Mouse (Mus musculus) heart, adult 11 months (tissue): ENCODE measurements around the gene Bank1.

ENCODE experiments used
- DNase-seq: peaks from one replicate; pipeline ENCODE4 v3.0.0; 2022

The Bank1 gene

DNA sequence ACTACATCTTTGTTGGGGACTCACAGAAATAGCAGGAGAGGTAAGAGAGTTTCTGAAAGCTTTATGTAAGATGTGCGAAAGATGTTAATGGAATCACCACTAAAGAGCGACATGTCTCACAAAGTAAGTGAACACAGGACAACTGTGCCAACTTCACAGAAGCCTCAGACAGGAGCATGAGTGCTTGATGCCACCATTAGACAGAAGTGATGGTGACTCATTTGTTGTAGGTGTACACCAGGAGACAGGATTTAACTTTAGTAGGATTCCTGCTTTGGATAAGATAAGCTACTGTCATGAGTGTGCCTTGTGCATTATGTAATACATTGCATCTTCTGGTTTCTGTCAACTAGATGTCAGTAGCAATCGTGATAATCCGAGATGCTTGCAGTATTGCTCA lies 74.3 kb downstream of the Bank1 start:
- DNase-seq = no peak

DNA sequence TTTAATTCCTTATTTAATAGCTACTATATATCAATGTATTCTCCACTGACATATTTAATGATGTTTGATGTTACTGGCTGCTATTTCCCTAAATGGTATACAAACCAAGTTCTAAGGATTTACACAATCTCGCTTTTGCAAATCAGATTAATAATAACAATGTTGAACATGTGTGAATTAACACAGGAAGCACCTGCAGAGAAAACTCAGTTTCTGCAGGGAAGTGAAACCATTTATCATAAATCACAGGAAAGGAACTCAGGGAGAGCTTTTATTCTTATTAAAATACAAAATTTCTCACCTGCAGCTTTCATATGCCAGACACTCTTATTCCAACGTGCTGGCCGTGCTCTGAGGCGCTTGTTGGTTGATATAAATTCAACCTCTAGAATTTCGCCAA lies 78.5 kb downstream of the Bank1 start:
- no peak for DNase-seq

- DNase-seq = no peak
These were observed 80.9 kb downstream of the Bank1 start for GRCm38 (mm10) chr3:136244931-136245330.

GRCm38 (mm10) chr3:136238790-136239189 lies 87.1 kb downstream of the Bank1 start:
- no peak for DNase-seq

DNA sequence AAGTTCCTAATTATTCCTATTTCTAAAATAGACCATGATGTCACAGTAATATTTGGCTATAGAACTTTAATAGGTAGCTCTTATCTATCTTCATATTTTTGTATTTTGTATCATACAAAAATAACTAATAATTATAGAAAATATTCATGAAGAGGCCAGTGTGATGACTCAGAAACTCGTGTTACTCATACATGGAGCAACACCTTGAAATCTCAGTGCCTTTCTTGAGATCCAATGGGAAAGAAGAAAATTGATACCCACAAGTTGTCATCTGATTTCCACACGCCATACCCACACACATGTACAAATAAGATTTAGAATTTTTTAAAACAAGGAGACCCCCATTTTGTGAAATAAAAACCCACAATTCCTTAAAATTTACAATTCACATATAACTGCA lies 92.4 kb downstream of the Bank1 start:
- no peak for DNase-seq

DNA sequence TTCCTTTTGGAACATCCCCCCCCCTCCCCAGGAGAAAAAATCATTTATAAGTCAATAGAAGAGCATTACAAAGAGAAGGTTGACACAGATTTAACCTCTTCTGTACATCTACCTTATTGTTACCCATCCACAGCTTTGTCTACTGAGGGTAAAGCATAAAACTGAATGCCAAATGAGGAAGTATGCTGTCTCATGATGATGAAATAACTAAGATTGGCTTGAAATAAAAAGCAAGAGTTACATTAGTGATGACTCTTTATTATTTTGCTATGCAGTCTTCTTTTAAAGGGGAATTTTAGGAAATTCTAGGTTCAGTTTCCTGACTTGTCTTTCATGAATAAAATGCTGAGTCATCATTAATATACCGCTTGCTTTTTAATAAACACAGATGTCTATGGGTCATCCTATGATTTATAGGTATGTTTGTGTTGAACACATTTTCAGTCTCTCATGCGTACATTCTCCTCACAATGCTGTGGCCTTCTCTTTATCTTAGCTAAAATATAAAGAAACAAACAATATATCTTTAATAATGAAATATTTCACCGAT lies 95.2 kb downstream of the Bank1 start:
- DNase-seq = no peak

DNA sequence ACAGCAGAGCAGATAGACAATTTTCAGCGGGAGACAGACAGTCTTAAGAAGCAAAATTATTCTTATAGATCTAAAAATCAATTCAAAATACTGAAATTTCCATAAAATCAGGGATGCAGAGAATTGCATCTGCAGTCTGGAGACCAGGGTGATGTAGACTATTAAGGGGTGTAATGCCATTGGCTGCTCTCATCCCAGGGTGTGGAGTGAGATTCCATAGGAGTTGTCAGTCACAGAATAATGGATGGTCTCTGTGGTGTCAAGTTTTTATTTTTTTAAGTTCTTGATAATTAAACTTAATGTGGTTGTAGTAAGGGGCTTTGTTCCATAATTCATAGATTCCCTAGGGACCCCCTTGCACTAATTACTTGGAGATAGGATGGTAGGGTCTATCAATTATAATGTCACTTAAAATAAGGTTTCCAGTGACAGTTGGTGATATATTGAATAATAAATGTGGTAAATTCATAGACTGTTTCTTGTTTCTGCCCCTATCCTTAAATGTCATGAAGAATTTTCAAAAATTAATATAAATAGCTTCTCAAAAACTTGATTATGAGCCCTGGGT lies 136.1 kb downstream of the Bank1 start:
- DNase-seq = no peak

GRCm38 (mm10) chr3:136186548-136187113 lies 139.2 kb downstream of the Bank1 start:
- DNase-seq = no peak

- no peak for DNase-seq
These were observed 154.2 kb downstream of the Bank1 start for GRCm38 (mm10) chr3:136171631-136172030.

DNA sequence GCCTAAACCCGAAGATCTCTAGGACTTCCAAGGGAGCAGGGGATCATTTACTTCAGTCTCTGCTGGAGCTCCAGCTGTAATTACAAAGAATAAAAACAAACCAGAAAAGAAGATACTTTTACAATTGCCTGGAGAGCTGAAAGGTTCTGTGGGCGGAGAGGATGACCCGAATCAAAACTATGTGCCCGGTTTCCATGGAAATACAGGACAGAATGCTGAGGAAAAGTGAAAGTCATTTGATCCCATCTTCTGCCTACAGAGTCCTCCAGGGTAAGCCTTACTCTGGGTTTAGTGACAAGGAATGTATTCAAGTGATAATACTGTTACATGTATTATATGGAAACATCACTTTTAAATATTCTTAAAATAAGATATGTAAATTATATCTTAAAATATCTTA lies 157.8 kb downstream of the Bank1 start:
- DNase-seq = no peak

DNA sequence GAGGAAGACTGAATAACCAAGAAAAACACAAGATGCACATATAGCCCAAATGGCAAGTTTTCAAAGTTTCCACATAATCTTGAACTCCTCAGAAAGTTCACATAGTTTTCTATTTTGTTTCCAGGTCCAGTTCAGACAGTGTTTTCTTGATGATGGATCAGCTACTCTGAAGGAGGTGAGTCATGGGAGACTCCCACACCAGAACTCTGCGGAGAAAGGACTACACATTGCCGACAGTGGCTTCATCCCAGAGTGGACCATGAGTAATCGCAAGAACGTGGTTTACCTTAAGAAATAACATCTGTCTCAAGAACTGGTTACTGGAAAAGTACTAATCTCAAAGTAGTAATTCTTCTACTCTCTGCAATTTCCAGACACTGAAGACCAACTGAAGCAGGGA lies 159.2 kb downstream of the Bank1 start:
- no peak for DNase-seq

DNA sequence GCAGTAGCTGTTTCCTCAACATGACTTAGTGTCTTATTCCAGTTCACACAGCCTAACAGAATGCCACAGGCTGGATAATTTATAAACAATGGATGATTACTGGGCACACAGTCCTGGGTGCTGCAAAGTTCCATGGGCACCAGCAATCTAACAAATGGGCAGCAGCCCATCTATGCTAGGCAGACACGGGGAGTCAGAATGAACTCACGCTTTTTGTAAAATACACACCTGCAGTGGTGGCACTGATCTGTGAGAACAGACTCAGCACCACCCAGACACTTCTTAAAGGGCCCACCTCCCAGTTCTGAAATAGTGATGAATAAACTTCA lies 159.9 kb downstream of the Bank1 start:
- DNase-seq = no peak

GRCm38 (mm10) chr3:136165167-136166032 lies 160.5 kb downstream of the Bank1 start:
- DNase-seq = peak; percentile 88

DNA sequence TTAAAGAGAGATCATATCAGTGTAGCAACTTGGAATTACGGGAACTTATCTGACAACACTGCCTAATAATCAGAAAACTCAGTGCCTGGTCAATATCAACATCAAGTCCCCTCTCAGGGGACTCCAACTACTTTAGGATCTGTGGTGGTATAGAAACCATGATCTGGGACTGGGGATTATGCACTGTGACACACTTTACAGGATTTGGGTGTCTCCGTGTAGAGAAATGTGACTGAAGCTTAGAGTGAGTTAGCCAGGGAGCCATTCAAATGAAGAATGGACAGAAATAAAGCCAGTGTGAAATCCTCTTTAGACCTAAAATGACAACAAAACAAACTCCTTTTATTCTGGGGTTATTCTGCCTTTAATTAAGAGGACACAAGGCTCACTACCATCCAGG lies 167.8 kb downstream of the Bank1 start:
- no peak for DNase-seq

GRCm38 (mm10) chr3:136155555-136155954 lies 170.3 kb downstream of the Bank1 start:
- DNase-seq = no peak

DNA sequence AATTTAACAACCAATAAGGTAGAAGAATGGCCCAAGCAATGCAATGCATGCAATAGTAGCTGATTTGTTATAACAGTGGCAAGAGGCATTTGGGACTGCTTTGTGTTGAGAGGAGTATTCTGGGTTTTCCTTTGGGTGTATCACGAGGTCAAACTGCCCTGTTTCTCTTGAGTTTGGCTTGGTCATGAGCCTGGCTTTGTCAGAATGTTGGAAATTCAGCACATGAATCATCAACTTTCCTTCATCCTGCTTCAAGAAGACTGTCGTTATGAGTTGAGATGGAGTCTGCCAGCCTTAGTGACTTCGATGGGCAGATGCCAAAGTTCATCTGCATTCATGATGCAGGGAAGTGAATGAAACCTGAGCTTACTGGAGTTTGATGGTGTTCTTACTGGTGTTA lies 175.0 kb downstream of the Bank1 start:
- no peak for DNase-seq

DNA sequence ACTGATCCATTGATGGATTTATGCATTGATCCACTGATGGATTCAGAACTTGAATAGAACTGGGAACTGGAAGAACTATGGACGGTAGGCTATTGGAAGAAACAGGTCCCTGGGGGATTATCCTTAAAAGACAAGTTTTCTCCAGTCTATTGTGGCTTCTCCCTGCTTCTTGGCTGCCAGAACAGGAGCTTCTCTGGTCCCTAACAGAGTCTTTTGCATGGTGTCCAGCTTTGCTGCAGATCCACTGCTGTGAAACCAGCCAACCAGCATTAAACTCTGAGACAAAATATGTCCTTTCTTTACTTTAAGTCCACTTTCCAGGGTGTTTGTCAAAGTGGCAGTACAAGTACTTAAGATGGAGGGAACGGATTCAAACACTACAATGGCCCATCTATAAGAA lies 178.7 kb downstream of the Bank1 start:
- DNase-seq = no peak

GRCm38 (mm10) chr3:136132013-136132412 lies 193.9 kb downstream of the Bank1 start:
- no peak for DNase-seq

DNA sequence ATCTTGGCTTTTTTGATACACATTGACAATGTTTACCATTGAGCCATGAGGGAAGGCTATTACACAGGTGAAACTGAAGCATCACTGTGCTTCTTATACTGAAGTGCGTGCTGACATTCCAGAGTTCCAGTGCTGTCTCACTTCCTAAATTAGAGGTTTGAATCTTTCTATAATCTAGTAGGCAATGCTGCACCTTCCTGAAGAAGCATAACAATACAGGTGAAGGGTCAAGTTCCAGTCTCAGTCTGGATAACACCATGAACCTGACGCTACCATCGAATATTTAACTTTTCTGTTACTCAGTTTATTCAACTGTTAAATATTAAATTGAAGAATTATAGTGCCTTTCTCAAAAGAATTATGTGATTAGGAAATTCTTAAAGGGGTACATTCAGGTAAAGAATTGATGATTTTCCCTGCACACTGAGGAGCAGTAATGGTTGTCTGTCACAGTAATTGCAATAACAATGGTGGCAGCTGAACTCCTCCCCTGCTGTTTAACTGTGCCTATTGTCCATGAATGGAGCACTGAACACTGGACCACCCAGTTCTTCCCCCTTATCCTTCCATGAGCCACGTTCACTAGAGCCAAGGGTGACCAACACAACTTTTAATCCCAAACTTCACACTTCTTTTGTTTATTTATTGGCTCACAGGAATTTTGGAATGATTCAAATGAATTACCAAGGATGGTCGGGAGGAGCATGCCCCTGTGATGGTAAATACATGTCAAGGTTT lies 210.2 kb downstream of the Bank1 start:
- DNase-seq = no peak

DNA sequence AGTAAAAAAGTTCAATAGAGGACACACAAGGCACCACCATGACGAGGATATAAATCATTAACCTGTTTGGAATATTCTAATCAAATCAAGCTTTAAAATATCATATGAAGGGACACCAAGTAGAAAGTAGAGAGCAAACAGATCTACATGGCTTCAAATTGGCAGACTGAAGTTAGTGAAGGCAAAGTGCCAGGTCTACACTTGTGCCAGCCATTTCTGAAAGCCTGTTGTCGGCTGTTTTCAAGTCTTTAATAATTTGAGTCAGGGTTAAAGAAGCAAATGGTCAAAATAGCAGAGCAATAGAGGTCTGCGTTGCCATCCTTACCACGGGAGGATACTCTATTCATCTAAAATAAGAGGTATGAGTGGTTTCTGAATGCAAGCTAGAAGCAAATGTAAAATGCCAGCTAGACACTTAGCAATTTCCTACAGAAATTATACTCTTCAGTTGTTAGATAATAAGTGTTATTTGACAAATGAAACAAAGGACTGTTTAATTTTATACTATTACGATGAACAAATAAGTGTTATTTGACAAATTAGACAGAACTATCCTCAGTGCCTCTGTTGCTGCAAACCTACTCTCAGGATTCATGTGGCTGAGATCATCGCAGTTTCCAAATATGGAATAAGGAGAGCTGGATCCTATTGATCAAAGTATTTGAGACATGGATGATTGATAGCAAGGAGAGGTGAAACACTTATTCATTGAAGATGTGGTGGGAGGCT lies 216.3 kb downstream of the Bank1 start:
- DNase-seq = no peak

DNA sequence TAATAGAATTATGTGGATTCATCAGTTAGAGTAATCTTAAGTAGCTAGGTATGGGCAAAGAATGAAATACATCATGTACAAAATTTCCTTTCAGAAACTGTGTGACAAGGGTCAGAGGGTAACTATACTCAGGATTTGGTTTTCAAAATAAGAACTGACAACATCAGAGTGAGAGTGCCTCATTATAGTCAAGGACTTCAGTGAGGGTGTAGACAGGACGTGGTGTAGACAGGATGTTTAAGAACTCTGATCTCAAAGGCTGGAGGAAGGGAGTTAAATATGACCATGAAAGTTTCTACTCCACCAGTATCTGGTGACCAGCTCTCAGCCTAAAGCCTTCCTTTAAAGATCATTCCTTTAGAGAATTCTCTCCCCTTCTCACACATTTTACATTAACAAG lies 219.4 kb downstream of the Bank1 start:
- DNase-seq = no peak

DNA sequence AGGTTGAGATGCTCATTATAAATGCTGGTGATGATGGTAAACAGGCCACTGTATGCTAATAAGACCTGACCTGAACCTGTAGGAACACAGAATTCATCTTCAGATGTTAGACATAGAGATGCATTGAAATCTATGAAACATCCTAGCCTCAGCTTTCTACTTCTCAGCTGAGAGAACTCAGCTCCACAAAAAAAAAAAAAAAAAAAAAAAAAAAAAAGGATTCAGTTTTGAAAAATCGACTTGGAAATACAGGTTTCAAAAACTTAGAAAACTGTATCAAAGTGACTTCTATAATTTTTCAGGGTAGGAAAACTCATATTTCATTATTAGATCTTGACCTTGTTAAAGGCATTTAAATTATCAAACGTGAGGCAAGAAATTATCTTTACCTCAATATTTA lies 222.5 kb downstream of the Bank1 start:
- DNase-seq = no peak

- DNase-seq = no peak
These were observed 224.8 kb downstream of the Bank1 start for GRCm38 (mm10) chr3:136100973-136101500.
